Mouse (Mus musculus): Measurements from ENCODE around the gene Hexim1.

The Hexim1 gene

DNA sequence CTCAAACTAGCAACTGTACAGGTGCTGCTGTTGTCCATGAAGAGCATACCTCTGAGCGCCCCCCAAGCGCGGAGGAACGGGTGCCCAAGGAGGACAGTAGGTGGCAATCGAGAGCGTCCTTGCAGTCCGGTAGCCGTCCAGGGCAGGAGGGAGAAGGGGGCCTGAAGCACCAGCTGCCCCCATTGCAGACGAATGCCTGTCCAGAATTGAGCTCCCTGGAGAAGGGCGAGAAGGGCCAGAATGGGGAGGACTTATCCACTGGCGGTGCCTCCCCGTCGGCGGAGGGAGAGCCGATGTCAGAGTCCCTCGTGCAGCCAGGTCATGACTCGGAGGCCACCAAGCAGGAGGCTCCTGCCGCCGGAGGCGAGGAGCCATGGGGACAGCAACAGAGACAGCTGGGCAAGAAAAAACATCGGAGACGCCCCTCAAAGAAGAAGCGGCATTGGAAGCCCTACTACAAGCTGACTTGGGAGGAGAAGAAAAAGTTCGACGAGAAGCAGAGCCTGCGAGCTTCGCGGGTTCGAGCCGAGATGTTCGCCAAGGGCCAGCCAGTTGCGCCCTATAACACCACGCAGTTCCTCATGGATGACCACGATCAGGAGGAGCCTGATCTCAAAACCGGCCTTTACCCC is 1.0 kb downstream of the Hexim1 start:
- DNase-seq (ENCODE audit: low spot score in 2 of 2) = peak in 1 of 2 experiments; percentile 63

DNA sequence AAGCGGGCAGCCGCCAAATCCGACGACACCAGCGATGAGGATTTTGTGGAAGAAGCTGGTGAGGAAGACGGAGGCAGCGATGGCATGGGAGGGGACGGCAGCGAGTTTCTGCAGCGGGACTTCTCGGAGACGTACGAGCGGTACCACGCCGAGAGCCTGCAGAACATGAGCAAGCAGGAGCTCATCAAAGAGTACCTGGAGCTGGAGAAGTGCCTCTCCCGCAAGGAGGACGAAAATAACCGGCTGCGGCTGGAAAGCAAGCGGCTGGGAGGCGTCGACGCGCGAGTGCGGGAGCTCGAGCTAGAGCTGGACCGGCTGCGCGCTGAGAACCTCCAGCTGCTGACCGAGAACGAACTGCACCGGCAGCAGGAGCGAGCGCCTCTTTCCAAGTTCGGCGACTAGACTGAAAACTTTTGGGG is 1.6 kb downstream of the Hexim1 start:
- no peak for DNase-seq (ENCODE audit: low spot score in 2 of 2)

DNA sequence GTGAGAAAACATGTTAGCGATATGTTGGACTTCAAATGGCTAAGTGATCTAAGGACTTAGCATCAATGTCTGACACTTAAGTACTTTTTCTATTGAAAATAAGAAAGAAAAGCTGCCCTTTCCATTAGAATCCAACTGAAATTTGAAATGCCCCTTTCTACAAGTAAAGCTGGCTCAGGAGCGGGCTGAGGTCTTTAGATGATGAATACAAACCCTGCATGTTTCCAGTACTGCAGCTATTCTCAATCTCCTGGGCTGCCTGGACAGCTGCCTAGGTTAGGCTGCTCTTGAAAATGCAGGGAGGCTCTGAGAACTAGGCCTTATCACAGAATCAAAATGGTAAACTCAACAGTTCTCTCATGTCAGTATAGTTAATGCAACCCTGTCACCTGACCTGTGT is 2.8 kb downstream of the Hexim1 start:
- no peak for DNase-seq (ENCODE audit: low spot score in 2 of 2)

DNA sequence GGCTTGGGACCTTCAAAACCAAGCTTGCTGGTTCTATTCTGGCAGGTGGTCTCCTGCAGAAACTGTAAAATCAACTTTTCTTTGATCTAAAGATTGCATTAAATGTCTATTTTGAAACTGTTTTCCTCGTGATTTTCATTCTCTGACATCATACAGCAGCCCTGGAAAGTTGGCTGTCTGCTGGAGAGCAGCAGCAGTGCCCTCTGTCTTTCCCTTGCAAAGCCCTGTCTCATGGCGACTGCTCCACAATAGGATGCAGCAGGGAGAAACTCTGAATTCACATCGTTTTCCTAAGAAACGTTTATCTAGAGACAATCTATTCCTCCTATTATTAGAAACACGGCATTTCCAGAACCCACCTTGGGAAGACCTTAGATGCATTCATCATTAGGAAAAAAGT is 3.6 kb downstream of the Hexim1 start:
- no peak for DNase-seq (ENCODE audit: low spot score in 2 of 2)

DNA sequence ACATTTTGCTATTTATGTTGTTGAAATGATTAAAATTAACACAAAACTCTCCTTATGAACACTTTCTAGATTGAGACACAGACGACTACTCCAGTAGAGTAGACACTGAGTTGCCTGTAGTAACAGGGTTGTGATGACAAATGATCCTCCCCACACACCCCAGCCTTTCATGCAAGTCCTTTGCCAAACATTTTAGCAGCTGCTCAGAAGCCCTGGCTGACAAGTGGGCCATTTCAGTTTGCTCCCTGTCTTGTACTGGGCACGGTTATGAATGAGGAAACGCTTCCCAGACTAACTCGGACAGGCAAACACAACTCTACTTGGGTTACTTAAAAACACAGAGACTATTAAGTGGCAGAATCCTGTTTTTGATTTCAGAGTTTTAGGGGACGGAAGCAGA is 4.3 kb downstream of the Hexim1 start:
- DNase-seq (ENCODE audit: low spot score in 2 of 2) = no peak

DNA sequence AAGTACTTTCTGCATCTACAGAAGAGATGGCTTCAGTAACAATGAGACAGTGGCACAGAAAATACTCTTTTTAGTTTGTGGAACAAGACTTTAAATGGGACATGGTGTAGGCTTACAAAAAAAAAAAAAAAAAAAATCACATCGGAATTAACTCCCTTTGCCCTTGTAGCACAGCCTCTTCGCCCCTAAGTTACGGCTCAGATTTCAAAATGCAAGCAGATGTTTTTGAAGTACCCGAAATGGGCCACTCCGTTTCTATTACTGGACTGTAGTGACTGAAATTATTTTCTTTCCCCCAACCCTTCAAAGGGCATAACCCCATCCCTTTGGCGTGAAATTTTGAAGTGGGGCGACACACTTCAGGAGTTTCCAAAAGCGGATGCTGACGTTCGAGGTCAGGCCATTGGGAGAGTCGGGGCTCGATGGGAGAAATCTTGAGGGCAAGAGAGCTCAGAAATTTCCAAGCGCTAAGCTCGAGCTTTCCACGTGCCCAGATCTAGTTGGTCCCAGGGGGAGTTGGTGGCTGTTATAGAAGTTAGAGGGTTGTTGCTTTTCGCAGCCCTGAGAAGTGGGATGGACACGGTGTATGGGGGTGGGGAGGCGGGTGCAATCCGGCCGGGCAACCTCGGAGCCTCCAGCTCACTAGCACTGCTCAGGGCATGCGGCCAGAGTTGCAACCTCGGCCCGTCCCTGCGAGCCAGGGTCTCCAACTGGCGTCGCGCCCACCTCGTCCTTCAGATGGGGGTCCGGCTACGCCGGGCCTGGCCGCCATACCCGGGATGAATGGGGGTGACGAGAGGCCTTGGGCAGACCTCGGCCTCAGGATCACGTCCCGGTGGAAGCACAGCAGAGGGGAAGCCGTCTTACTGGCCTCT is 15.9 kb downstream of the Hexim1 start, which contains the start of gene Hexim2:
Gene Hexim2 (plus strand): TSS at position 729 of the 875 bp plus-strand sequence.
- DNase-seq (ENCODE audit: low spot score in 2 of 2) = no peak

DNA sequence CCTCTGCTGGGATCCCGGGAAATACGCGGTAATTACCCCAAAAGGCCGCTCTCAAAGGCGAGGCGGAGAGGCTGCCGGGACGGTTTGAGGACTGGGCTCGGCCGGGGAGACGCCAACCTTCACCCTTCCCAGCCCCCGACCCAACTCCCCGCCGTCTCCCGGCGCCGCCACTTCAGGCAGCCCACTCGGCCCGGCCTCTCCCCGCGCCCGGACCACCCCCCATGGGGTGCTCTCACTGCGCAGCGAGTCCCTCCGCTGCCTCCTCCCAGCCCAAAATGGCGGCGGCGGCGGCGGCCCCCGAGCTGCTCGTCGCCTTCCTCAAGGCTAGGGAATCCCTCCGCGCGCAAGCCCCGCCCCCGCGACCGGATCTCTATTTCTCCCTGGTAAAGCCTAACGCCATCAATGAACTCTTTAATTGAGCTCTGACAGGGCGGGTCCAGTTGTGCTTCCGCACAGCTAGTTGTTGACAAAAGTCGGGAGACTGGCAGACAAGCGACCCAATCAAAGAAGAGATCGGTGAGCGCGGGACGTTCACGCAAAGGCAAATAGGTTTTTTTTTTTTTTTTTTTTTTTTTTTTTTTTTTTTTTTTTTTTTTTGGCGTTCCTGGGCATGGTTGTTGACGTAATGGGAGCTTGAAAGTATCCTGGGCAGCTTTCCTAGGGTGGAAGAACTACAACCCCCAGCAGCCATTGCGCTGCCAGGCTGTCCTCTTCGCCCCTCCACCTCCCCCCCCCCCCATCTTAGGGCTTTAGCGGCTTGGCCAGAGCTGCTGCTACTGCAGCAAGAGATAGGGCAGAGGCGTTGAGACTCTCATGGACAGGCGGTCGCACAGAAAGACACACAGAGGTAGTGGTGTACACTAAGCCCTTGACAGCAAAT is 16.8 kb downstream of the Hexim1 start:
- peak; percentile 100 for DNase-seq (ENCODE audit: low spot score in 2 of 2)

DNA sequence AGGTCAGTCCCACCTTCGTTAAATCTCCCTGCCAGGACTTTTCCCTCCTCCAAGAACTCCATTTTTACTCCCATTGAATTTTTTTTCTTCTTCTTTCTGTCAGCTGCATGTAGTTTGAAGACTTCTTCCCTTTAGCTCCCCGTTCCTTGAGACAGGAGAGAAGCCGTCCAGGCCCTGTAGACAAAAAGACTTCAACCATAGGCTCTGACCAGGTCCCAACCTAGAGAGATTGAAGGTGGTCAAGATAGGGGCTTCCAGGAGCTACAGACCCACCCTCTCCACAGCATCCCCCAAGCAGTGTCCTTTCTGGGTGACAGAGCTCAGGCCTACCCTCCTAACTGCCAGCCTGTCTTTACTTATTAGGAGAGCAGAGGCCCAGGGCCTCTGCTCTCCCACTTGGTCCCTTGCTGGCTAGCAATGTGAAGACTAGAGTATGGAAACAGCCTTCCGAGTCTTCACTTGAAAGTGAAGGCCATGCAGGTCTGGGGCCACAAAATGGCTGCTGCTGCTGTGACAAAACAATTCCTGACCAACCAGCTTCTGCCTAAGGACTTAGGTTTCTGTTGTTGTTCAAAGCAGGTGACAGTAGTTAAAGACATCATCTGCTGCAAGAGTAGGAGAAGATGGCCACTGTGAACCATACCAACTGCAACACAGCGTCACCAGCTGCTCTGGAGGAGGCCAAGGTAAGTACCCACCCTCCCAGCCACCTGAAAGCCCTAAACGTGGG is 17.6 kb downstream of the Hexim1 start:
- DNase-seq (ENCODE audit: low spot score in 2 of 2) = no peak

DNA sequence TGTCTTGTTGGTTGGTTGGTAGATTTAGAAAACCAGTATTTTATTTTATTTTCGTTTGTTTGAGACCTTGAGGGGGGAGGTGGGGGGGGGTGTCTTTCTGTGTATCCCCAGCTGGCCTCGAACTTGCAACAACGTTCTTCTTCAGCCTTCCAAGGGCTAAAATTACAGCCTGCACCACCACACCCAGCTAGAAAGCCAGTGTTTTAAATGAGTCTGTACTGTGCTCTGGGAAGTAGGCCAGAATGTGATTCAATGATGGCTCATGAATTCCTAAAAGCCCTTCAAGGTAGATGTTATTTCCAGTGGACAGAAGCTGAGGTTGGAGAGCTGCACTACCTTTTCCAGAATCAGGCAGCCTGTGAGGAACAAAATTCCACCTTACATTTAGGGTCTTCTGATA is 18.2 kb downstream of the Hexim1 start:
- DNase-seq (ENCODE audit: low spot score in 2 of 2) = no peak

DNA sequence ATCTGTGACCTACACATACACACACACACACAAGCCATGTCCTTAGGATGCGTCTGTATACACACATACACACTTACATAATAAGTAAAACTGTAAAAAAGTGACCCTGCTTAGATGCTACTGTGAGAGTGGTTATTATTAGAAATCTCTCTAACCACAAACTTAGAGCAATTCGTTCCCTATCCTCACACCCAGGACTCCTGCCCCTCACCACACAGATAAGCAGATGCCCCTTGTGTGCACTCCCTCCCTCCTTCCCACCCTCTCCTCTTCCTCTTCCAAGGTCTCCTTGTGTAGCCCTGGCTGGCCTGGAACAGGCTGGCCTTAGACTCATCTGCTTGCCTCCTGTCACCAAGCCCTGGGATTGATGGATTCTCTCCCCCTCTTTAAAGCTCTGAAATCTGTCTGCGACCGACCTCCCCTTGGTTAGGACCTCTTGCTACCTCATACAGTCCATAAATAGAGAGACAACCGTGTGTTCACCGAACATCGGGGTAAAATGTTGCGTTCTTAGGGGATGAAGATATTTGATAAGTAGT is 20.1 kb downstream of the Hexim1 start:
- no peak for DNase-seq (ENCODE audit: low spot score in 2 of 2)

DNA sequence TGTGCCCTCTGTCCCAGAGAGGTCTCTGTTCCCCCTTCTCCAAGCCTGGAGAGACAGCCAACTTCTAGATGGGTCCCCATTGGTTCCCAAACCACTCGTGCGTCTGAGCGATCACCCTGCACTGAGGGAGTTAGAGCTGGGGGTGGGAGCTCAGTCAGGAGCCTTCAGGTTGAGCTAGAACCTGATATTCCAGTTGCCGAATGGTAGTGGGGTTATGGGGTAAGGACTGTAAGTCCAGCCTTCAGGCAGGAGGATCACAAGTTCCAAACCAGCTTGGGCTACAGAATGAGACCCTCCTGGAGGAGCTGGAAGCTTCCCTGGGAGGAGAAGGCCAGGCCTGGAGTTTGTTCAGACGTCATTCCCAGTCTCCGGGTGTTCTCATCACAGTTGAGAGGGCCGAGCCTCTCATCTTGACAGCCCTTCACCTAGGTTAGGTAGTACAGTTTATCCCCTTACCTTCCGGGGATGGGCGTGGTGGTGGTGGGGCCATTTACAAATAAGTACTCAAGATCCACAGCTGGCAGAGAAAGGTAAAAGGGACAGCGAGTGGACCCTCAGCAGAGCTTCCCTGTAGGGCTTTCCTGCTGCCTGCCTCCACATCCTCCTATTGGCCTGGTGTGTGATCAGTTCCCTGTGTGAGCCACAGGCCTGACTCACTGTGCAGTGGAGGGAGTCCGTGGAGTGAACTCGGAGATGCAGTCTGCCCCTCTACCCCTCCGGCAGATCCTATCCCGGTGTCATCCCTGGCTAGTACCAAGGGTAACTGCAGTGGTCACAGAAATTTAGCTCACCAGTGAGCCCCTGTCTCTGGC is 24.1 kb downstream of the Hexim1 start:
- DNase-seq (ENCODE audit: low spot score in 2 of 2) = no peak

DNA sequence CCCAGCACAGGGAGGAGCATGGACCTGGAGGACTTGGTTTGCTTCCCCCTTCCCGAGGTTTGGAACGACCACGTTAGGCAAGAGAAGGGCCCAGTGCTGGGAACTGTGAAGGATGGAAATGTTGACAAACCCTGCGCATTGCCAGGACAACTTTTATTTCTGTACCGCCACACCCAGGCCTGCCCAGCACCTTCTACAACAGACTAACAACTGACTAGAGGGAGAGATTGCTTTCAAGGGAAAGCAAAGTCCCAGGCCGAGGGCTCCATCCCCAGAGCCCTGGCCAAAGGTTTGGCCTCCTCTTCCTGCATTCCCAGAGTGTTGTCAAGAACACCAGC is 24.7 kb downstream of the Hexim1 start:
- no peak for DNase-seq (ENCODE audit: low spot score in 2 of 2)

DNA sequence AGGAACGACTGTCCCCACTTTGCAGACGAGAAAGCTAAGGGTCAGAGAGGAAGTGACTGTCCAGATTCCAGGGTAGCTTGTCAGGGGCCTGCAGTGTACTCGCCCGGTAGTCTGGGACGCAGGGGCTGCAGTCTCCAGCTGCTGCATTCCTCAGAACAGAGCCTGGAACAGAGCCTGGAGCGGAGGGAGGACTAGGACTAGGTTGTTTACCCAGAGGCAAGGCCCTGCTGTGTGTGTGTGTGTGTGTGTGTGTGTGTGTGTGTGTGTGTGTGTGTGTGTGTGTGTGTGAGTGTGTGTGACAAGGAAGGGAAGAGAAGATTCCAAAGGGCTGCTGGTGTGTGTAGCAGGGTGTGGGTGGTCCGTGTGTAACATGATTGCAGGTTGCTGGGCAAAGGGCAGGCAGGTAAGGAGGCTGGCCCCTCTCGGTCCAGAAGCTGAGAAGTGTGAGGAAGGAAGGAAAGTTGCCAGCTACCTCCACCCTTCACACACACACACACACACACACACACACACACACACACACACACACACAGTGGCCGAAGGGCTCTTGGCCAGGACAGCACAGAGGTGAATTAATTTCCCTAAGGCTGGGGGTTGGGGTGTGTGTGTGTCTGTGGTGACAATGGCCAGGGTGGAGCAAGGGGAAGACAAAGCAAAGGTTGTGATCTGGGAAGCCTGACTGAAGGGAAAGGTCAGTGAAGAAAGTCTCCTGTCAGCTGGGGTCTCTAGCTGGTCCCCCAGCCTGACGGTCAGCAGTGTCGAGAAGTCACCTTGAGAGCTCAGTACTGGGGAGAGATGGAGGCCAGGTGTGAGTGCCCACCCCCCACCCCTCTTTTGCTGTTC is 25.3 kb downstream of the Hexim1 start:
- no peak for DNase-seq (ENCODE audit: low spot score in 2 of 2)

DNA sequence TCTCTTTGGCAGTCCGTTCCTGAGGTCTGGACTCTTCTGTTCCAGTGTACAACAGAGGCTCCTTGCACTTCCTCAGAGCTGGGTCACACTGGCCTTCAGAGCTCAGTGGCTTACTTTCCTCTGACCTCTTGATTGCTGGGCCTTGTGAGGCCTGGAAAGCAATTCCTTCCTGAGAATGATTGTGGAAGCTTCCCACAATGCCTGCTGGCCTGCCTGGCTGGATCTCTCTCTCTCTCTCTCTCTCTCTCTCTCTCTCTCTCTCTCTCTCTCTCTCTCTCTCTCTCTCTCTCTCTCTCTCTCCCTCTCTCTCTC is 25.9 kb downstream of the Hexim1 start:
- no peak for DNase-seq (ENCODE audit: low spot score in 2 of 2)

DNA sequence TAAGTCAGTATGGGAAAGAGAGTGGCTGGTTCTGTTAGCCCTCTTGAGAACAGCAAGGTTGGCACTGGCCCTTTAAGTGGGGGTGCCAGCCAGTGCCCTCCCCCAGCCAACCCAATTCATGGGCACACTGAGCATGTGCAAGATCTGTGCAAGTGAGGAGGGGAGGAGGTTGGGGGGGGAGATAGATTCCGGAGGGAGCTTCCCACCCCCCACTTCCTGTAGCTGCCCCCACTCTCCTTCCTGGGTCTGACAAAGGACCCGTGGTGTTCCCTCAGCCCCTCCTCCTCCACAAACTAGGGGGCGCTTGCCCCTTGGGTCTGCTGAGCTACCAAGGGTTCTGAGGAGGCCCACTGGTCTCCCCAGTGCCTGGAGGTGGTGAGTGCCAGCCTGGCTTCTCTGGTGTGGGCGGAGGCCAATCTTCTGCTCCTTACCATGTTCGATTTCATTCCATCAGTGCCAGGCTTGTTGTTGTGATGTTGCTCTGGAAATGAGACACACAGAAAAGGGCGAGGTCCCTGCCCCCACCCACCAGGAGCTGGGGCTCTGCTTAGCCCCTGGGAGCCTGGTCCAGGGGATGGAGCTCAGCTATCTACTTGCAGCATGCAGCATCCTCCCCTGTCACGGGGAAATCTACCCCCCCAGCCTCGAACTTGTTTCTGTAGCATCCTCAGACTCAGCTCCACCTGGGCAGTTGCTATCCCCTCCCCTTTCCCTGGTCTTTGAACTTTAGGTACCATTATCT is 26.6 kb downstream of the Hexim1 start:
- DNase-seq (ENCODE audit: low spot score in 2 of 2) = peak; percentile 86 to 88

DNA sequence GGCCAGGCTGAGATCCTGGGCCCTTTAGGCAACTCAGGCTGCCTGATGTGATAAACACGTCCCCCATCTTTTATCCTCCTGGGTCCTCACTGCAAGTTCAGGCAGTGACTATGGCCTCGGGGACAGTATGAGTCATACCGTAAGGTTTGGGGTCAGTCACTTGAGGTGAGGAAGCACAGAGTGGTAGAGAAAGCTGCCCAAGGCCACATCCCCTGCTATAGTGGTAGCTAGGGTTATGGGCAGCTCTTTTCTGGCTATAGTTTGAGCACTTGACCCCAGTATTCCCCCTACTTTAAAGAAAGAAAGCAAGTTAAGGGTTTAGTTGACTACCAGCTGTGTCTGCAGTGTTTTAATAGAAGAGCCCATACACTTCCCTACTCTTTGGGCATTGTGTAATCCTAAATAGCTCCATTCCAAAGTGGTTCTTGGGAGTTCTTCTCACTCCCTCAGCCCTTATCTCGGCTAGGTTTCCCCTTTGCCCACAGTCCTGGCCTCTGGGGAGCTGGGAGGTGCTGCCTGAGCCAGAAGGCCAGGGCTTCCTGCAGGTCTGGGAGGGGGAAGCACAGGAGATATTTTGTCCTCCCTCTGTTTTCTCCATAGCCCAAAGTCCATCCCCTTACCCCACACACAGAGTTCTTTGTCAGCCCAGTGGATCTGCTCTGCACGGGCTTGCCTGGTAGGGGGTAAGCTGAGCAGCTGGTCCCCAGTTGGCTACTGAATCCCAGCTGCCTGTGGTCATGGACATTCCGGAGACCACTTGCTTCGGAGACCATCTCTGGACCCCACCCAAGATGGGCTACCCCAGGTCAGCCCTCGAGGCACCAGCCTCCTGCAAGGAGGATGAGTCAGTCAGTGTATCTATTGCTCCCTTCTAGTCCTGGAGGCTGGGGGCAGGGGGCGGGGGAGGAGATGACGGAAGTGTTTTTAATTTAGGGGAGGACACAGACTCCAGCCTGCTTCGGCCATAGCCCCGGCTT is 28.6 kb downstream of the Hexim1 start:
- no peak for DNase-seq (ENCODE audit: low spot score in 2 of 2)

DNA sequence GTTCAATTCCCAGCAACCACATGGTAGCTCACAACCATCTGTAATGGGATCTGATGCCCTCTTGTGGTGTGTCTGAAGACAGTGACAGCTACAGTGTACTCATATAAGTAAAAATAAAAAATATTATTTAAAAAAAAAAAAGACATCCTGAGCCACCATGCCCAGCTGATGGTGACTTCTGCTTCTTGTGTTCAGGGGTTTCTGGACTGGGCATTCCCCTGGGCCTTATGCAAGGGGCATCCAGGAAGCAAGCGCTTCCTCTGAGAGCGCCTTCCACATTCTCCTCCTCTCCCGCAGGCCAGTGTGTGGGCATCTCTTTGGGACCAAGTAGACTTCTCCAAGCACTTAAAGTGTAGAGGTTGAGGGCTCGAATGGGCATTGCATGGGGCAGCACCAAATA is 30.4 kb downstream of the Hexim1 start:
- no peak for DNase-seq (ENCODE audit: low spot score in 2 of 2)

DNA sequence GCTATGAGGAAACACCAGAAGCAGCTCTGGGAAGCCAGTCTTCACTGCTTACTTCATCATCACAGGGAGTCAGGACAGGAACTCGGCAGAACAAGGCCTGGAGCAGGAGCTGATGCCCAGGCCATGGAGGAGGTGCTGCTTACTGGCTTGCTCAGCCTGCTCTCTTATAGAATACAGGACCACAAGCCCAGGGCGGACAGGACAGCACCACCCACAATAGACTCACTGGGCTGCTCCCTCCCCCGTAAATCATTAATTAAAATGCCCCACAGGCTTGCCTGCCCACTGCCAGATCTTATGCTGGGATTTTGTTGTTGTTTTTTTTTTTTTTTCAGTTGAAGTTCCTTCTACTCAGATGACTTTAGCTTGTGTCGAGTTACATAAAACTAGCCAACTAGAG is 31.7 kb downstream of the Hexim1 start:
- DNase-seq (ENCODE audit: low spot score in 2 of 2) = no peak

Data from right cerebral cortex, postnatal 36 days (tissue).